Mouse (Mus musculus) MEL (cell line): ENCODE data around the gene Ltv1. TPM values are rescaled to one million over a fixed set of nuclear protein-coding genes. Genes with fewer than 3 reads are reported as not detected.

ENCODE experiments used
- DNase-seq: peaks from one replicate; pipeline ENCODE4 v3.0.0; 2011; ENCODE audit warnings: low read depth, low spot score
- H3K27ac ChIP-seq: 2 replicates; pipeline ENCODE4 v1.5.1; 2012; ENCODE audit warnings: low read depth, mild to moderate bottlenecking, control low read depth, low read length, moderate library complexity; ENCODE audit not compliant: control insufficient read depth
- H3K27me3 ChIP-seq, 2 experiments: fragments of 150-350 bp in 1 of 2; sonication (generic) in 1 of 2; 2 replicates each; pipeline ENCODE4 v1.6.1; 2012; ENCODE audit warnings: low read length in 2 of 2, mild to moderate bottlenecking in 2 of 2, improper control_type of control experiment in 1 of 2, moderate library complexity in 1 of 2; ENCODE audit not compliant: insufficient read depth in 2 of 2, control insufficient read depth in 1 of 2
- H3K36me3 ChIP-seq, 2 experiments: 2 replicates each; pipeline ENCODE4 v1.6.1; 2012 to 2014; ENCODE audit warnings: low read length in 2 of 2, improper control_type of control experiment in 1 of 2, inconsistent platforms in 1 of 2, mild to moderate bottlenecking in 1 of 2; ENCODE audit not compliant: insufficient read depth in 2 of 2, control insufficient read depth in 1 of 2
- H3K4me1 ChIP-seq, 2 experiments: fragments of 150-350 bp in 1 of 2; sonication (generic) in 1 of 2; 2 replicates each; pipeline ENCODE4 v1.6.1; 2012; ENCODE audit warnings: low read length in 2 of 2, improper control_type of control experiment in 1 of 2, mild to moderate bottlenecking in 1 of 2; ENCODE audit not compliant: insufficient read depth in 2 of 2, control insufficient read depth in 1 of 2
- H3K4me3 ChIP-seq, 2 experiments: fragments of 150-350 bp in 1 of 2; sonication (generic) in 1 of 2; 2 replicates each; pipeline ENCODE4 v1.5.1; 2012; ENCODE audit warnings: low read depth in 2 of 2, low read length in 2 of 2, mild to moderate bottlenecking in 2 of 2, moderate library complexity in 2 of 2, control low read depth in 1 of 2, improper control_type of control experiment in 1 of 2; ENCODE audit not compliant: control insufficient read depth in 1 of 2, insufficient read depth in 1 of 2
- H3K79me2 ChIP-seq: 2 replicates; pipeline ENCODE4 v1.6.1; 2012; ENCODE audit warnings: mild to moderate bottlenecking, low read length, moderate library complexity; ENCODE audit not compliant: control insufficient read depth, poor library complexity, insufficient read depth
- H3K9ac ChIP-seq: 2 replicates; pipeline ENCODE4 v1.6.1; 2012; ENCODE audit warnings: low read depth, mild to moderate bottlenecking, control low read depth, low read length, moderate library complexity; ENCODE audit not compliant: control insufficient read depth, poor library complexity, severe bottlenecking
- H3K9me3 ChIP-seq: fragments of 150-350 bp; sonication (generic); replicated peaks from 2 replicates; pipeline ENCODE4 v1.6.1; 2012; ENCODE audit warnings: mild to moderate bottlenecking, low read length, improper control_type of control experiment, moderate library complexity; ENCODE audit not compliant: insufficient read depth
- BHLHE40 ChIP-seq: IDR thresholded peaks from 2 replicates; pipeline ENCODE4 v1.6.1; 2012; ENCODE audit warnings: low read depth, mild to moderate bottlenecking, inconsistent platforms, low read length, improper control_type of control experiment, borderline replicate concordance
- CHD1 ChIP-seq: IDR thresholded peaks from 2 replicates; pipeline ENCODE4 v1.6.1; 2012; ENCODE audit warnings: low read depth, mild to moderate bottlenecking, inconsistent platforms, low read length, improper control_type of control experiment
- CHD2 ChIP-seq: IDR thresholded peaks from 2 replicates; pipeline ENCODE4 v1.6.1; 2011; ENCODE audit warnings: low read length, improper control_type of control experiment
- CTCF ChIP-seq, 3 experiments: IDR thresholded peaks in 2 of 3; conservative IDR thresholded peaks in 1 of 3; 2 replicates each; pipeline ENCODE4 v1.5.1; 2011 to 2012; ENCODE audit warnings: low read length in 3 of 3, low read depth in 2 of 3, mild to moderate bottlenecking in 2 of 3, improper control_type of control experiment in 1 of 3, inconsistent platforms in 1 of 3, mixed read lengths in 1 of 3, moderate library complexity in 1 of 3; ENCODE audit not compliant: control insufficient read depth in 1 of 3, insufficient read depth in 1 of 3, poor library complexity in 1 of 3, severe bottlenecking in 1 of 3
- E2F4 ChIP-seq: IDR thresholded peaks from 2 replicates; pipeline ENCODE4 v1.6.1; 2011; ENCODE audit warnings: low read depth, low read length, improper control_type of control experiment, borderline replicate concordance
- ELF1 ChIP-seq: IDR thresholded peaks from 2 replicates; pipeline ENCODE4 v1.6.1; 2014; ENCODE audit warnings: low read depth, mild to moderate bottlenecking, inconsistent platforms, low read length, improper control_type of control experiment, moderate library complexity
- EP300 ChIP-seq, 2 experiments: IDR thresholded peaks; 2 replicates each; pipeline ENCODE4 v1.6.1; 2011; ENCODE audit warnings: improper control_type of control experiment in 2 of 2, low read length in 2 of 2, low read depth in 1 of 2, mild to moderate bottlenecking in 1 of 2
- ETS1 ChIP-seq: IDR thresholded peaks from 2 replicates; pipeline ENCODE4 v1.6.1; 2012; ENCODE audit warnings: low read depth, mild to moderate bottlenecking, inconsistent platforms, low read length, improper control_type of control experiment, moderate library complexity
- GABPA ChIP-seq: IDR thresholded peaks from 2 replicates; pipeline ENCODE4 v1.6.1; 2012; ENCODE audit warnings: low read depth, mild to moderate bottlenecking, inconsistent platforms, low read length, improper control_type of control experiment, moderate library complexity
- GATA1 ChIP-seq: IDR thresholded peaks from 2 replicates; pipeline ENCODE4 v1.6.1; 2011; ENCODE audit warnings: low read depth, low read length, improper control_type of control experiment
- HCFC1 ChIP-seq: IDR thresholded peaks from 2 replicates; pipeline ENCODE4 v1.6.1; 2012; ENCODE audit warnings: low read depth, mild to moderate bottlenecking, inconsistent platforms, low read length, improper control_type of control experiment, moderate library complexity
- JUND ChIP-seq: IDR thresholded peaks from 2 replicates; pipeline ENCODE4 v1.6.1; 2011; ENCODE audit warnings: low read depth, mild to moderate bottlenecking, improper control_type of control experiment, low read length
- KAT2A ChIP-seq: conservative IDR thresholded peaks from 2 replicates; pipeline ENCODE4 v1.6.1; 2012; ENCODE audit warnings: low read depth, low read length, improper control_type of control experiment, inconsistent platforms
- MAFK ChIP-seq: IDR thresholded peaks from 2 replicates; pipeline ENCODE4 v1.6.1; 2011; ENCODE audit warnings: low read depth, mild to moderate bottlenecking, low read length, improper control_type of control experiment, borderline replicate concordance
- MAX ChIP-seq: IDR thresholded peaks from 2 replicates; pipeline ENCODE4 v1.6.1; 2011; ENCODE audit warnings: low read length, improper control_type of control experiment
- MAZ ChIP-seq: IDR thresholded peaks from 2 replicates; pipeline ENCODE4 v1.6.1; 2012; ENCODE audit warnings: low read depth, mild to moderate bottlenecking, inconsistent platforms, low read length, improper control_type of control experiment
- MEF2A ChIP-seq: IDR thresholded peaks from 2 replicates; pipeline ENCODE4 v1.6.1; 2014; ENCODE audit warnings: low read depth, mild to moderate bottlenecking, inconsistent platforms, low read length, improper control_type of control experiment; ENCODE audit not compliant: poor library complexity, insufficient replicate concordance, severe bottlenecking; ENCODE audit errors: extremely low read depth
- MXI1 ChIP-seq: IDR thresholded peaks from 2 replicates; pipeline ENCODE4 v1.6.1; 2011; ENCODE audit warnings: mild to moderate bottlenecking, low read depth, low read length, improper control_type of control experiment
- MYB ChIP-seq: IDR thresholded peaks from 2 replicates; pipeline ENCODE4 v1.6.1; 2011; ENCODE audit warnings: mild to moderate bottlenecking, low read depth, low read length, improper control_type of control experiment
- MYC ChIP-seq: IDR thresholded peaks from 2 replicates; pipeline ENCODE4 v1.6.1; 2011; ENCODE audit warnings: low read depth, mild to moderate bottlenecking, low read length, improper control_type of control experiment, moderate library complexity
- POLR2A ChIP-seq, 2 experiments: IDR thresholded peaks; 2 replicates each; pipeline ENCODE4 v1.6.1; 2011 to 2012; ENCODE audit warnings: low read length in 2 of 2, mild to moderate bottlenecking in 2 of 2, control low read depth in 1 of 2, improper control_type of control experiment in 1 of 2, low read depth in 1 of 2, moderate library complexity in 1 of 2; ENCODE audit not compliant: control insufficient read depth in 1 of 2, insufficient read depth in 1 of 2, poor library complexity in 1 of 2
- POLR2AphosphoS2 ChIP-seq: IDR thresholded peaks from 2 replicates; pipeline ENCODE4 v1.6.1; 2011; ENCODE audit warnings: low read length, improper control_type of control experiment
- POLR2AphosphoS5 ChIP-seq: IDR thresholded peaks from 2 replicates; pipeline ENCODE4 v1.6.1; 2012; ENCODE audit warnings: low read depth, borderline replicate concordance, mild to moderate bottlenecking, inconsistent platforms, low read length, moderate library complexity, mixed read lengths
- RAD21 ChIP-seq: IDR thresholded peaks from 2 replicates; pipeline ENCODE4 v1.6.1; 2011; ENCODE audit warnings: mild to moderate bottlenecking, low read depth, low read length, improper control_type of control experiment
- RCOR1 ChIP-seq: IDR thresholded peaks from 2 replicates; pipeline ENCODE4 v1.6.1; 2012; ENCODE audit warnings: low read depth, mild to moderate bottlenecking, inconsistent platforms, low read length, improper control_type of control experiment
- SIN3A ChIP-seq: IDR thresholded peaks from 2 replicates; pipeline ENCODE4 v1.6.1; 2012; ENCODE audit warnings: low read length, improper control_type of control experiment, inconsistent platforms
- SMC3 ChIP-seq: IDR thresholded peaks from 2 replicates; pipeline ENCODE4 v1.6.1; 2011; ENCODE audit warnings: low read depth, low read length, improper control_type of control experiment
- TAL1 ChIP-seq: IDR thresholded peaks from 2 replicates; pipeline ENCODE4 v1.6.1; 2012; ENCODE audit warnings: mild to moderate bottlenecking, inconsistent platforms, low read length, moderate library complexity, mixed read lengths
- TBP ChIP-seq: IDR thresholded peaks from 2 replicates; pipeline ENCODE4 v1.8.0; 2011; ENCODE audit warnings: low read depth, low read length, improper control_type of control experiment
- TCF12 ChIP-seq: IDR thresholded peaks from 2 replicates; pipeline ENCODE4 v1.6.1; 2014; ENCODE audit warnings: low read depth, mild to moderate bottlenecking, inconsistent platforms, low read length, improper control_type of control experiment, moderate library complexity
- UBTF ChIP-seq: IDR thresholded peaks from 2 replicates; pipeline ENCODE4 v1.6.1; 2012; ENCODE audit warnings: low read depth, mild to moderate bottlenecking, inconsistent platforms, low read length, improper control_type of control experiment, moderate library complexity, borderline replicate concordance; ENCODE audit not compliant: insufficient read depth
- USF1 ChIP-seq: IDR thresholded peaks from 2 replicates; pipeline ENCODE4 v1.6.1; 2014; ENCODE audit warnings: low read depth, mild to moderate bottlenecking, inconsistent platforms, low read length, improper control_type of control experiment, moderate library complexity
- USF2 ChIP-seq, 2 experiments: IDR thresholded peaks; 2 replicates each; pipeline ENCODE4 v1.6.1; 2011 to 2012; ENCODE audit warnings: improper control_type of control experiment in 2 of 2, low read length in 2 of 2, borderline replicate concordance in 1 of 2, inconsistent platforms in 1 of 2, low read depth in 1 of 2, mild to moderate bottlenecking in 1 of 2; ENCODE audit not compliant: insufficient read depth in 1 of 2
- ZC3H11A ChIP-seq: IDR thresholded peaks from 2 replicates; pipeline ENCODE4 v1.6.1; 2012; ENCODE audit warnings: low read depth, mild to moderate bottlenecking, inconsistent platforms, low read length, improper control_type of control experiment
- ZKSCAN1 ChIP-seq: IDR thresholded peaks from 2 replicates; pipeline ENCODE4 v1.6.1; 2012; ENCODE audit warnings: low read depth, mild to moderate bottlenecking, inconsistent platforms, low read length, improper control_type of control experiment, moderate library complexity
- ZMIZ1 ChIP-seq: IDR thresholded peaks from 2 replicates; pipeline ENCODE4 v1.6.1; 2012; ENCODE audit warnings: low read depth, mild to moderate bottlenecking, inconsistent platforms, low read length, improper control_type of control experiment, moderate library complexity
- ZNF384 ChIP-seq: IDR thresholded peaks from 2 replicates; pipeline ENCODE4 v1.6.1; 2012; ENCODE audit warnings: low read depth, mild to moderate bottlenecking, inconsistent platforms, low read length, improper control_type of control experiment
- polyA plus RNA-seq, 2 experiments: library from polyadenylated mRNA; stranded (reverse) in 1 of 2; unstranded in 1 of 2; fragments of >175 nt in 1 of 2; fragments of >200 nt in 1 of 2; gene quantifications; 2 replicates each; pipeline versions ENCODE4 v1.2.1 to v1.2.4; 2012; ENCODE audit warnings: low replicate concordance in 2 of 2, low read depth in 1 of 2; ENCODE audit not compliant: insufficient read length in 2 of 2, insufficient read depth in 1 of 2, missing spikeins in 1 of 2
- total RNA-seq: library from RNA; depleted of rRNA; stranded (reverse); fragments of 300-350 nt; gene quantifications from 2 replicates; pipeline ENCODE4 v1.2.3, GENCODE M21; 2012; rRNA removed

Ltv1 gene
- total RNA-seq (25.0 and 29.4 TPM in 2 replicates), polyA plus RNA-seq (10 to 100 TPM in 1 of 2 experiments, not detected in 1; 58.1 TPM)

- H3K9me3 ChIP-seq = no peaks in the 10 kb centered on the region
- H3K9ac ChIP-seq = peak within 1 kb of the TSS; percentile 98
- H3K27me3 ChIP-seq = no peaks in the 10 kb centered on the region
- H3K4me3 ChIP-seq = peak within 1 kb of the TSS; percentile 93 to 99
- H3K4me1 ChIP-seq = peaks cover 0 to 4% of the 10 kb centered on the region in 2 experiments; a peak in 1 of 4 replicates
- peak within 1 kb of the TSS; percentile 79 for H3K27ac ChIP-seq
- DNase-seq = peak; percentile 94
- peaks cover 13% of the 10 kb centered on the region for H3K79me2 ChIP-seq
- peaks cover 0 to 4% of the 10 kb centered on the region in 2 experiments for H3K36me3 ChIP-seq
- TF ChIP-seq TBP (0 out of 2 replicates have a peak, but pooled peaks have one; percentile 51), CHD1 (no peak), ZNF384 (no peak), TAL1 (no peak), USF2 (IDR thresholded peaks at IDR 0.05; ENCODE audit: borderline replicate concordance in 1 of 2, insufficient read depth in 1 of 2, low read depth in 1 of 2, low read length in 2 of 2) (no peak), MAX (peak; percentile 93), ZC3H11A (no peak), JUND (no peak), MYB (no peak), KAT2A (no peak), GATA1 (no peak), ETS1 (no peak), E2F4 (no peak), POLR2AphosphoS5 (no peak), EP300 (IDR thresholded peaks at IDR 0.05; ENCODE audit: low read depth in 1 of 2, low read length in 2 of 2) (no peak), RCOR1 (no peak), POLR2A (IDR thresholded peaks at IDR 0.05; ENCODE audit: control insufficient read depth in 1 of 2, insufficient read depth in 1 of 2, low read depth in 1 of 2, low read length in 2 of 2, poor library complexity in 1 of 2) (peak; percentile 74 to 75; a peak in 3 of 4 replicates), ELF1 (peak; percentile 94), MXI1 (peak; percentile 97), UBTF (no peak), MAZ (no peak), CTCF (IDR thresholded peaks at IDR 0.05 in 2 of 3, conservative IDR thresholded peaks at IDR 0.05 in 1 of 3; ENCODE audit: control insufficient read depth in 1 of 3, insufficient read depth in 1 of 3, low read depth in 2 of 3, low read length in 3 of 3, poor library complexity in 1 of 3, severe bottlenecking in 1 of 3) (no peak), BHLHE40 (no peak), POLR2AphosphoS2 (no peak), MYC (peak; percentile 90), USF1 (peak; percentile 46; the same call in 1 of the 2 replicates), TCF12 (no peak), CHD2 (no peak), ZMIZ1 (no peak), HCFC1 (peak; percentile 81), RAD21 (no peak), GABPA (no peak), MEF2A (no peak), ZKSCAN1 (no peak), SIN3A (peak; percentile 86), MAFK (no peak), SMC3 (no peak)
These were observed at the start of gene Ltv1 for GRCm38 (mm10) chr10:13192731-13193351. Gene Ltv1, minus strand, starts transcription at chr10:13193168.
